Mouse (Mus musculus) brain, embryonic 18.5 days (tissue): Measurements from ENCODE around the gene Fcgr3.
"Not testable (repeated sequence)": the region's sequence is repeated elsewhere in the genome, so short reads cannot be mapped to it uniquely, and the experiment has no call there.

Experiments used
- DNase-seq: peaks from one replicate; pipeline ENCODE4 v3.0.0-alpha.2; 2012; ENCODE audit warnings: low read depth, low spot score

Gene Fcgr3

DNA sequence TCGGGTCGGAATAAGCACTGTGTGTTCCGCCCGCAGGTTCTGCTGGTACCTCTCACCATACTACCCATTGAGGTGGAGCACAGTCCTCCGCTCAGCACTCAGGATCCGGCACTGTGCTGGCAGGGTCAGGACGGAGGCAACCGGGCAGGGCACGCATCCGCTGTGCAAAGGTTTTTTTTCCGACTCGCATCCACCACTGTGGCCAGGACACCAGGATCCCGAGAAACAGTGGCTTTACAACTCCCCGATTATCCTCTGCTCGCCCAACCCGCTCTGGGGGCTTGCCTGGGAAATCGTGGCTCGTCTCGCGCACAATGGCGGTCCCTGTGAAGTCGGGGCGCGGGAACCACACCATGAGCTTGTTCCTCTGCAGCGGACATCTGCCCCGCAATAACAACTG lies 21.0 kb upstream of the Fcgr3 start:
- DNase-seq: no peak

- not testable (repeated sequence) for DNase-seq
These were observed 16.9 kb upstream of the Fcgr3 start for GRCm38 (mm10) chr1:171081512-171082231.

- not testable (repeated sequence) for DNase-seq
These were observed 15.1 kb upstream of the Fcgr3 start for GRCm38 (mm10) chr1:171079825-171080224.

DNA sequence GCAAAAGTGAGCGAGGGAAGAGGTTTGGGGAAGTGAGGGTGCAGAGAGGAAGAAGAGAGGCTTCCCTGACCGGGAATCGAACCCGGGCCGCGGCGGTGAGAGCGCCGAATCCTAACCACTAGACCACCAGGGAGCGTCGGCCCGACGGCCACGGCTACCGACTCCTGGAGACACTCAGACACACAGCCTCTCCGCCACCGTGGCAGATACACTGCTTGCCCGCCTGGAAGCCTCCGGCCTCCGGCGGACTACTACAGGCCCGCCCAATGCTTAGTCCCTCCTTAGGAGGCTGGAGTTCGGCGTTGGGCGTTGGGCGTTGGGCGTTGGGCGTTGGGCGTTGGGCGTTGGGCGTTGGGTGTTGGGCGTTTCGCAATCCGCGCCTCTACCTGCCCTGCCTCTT lies 14.6 kb upstream of the Fcgr3 start:
- not testable (repeated sequence) for DNase-seq

DNA sequence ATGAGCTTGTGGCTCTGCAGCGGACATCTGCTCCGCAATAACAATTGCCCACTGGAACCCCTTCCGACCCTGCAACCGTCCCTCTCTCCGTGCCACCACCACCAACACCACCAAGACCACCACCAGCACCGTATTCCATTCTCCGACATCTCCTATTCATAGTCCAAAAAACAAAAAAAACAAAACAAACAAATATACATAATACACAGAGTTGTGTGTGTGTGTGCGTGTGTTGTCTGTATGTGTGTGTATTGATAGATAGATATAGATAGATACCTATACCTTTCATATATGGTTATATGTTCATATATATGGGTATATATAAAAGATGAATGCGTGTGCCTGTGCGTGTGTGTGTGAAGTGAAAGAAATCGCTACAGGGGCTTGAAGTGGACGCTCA lies 13.7 kb upstream of the Fcgr3 start:
- DNase-seq: not testable (repeated sequence)

- DNase-seq: not testable (repeated sequence)
These were observed 13.2 kb upstream of the Fcgr3 start for GRCm38 (mm10) chr1:171077955-171078354.

- DNase-seq: not testable (repeated sequence)
These were observed 12.5 kb upstream of the Fcgr3 start for GRCm38 (mm10) chr1:171077192-171077591.

DNA sequence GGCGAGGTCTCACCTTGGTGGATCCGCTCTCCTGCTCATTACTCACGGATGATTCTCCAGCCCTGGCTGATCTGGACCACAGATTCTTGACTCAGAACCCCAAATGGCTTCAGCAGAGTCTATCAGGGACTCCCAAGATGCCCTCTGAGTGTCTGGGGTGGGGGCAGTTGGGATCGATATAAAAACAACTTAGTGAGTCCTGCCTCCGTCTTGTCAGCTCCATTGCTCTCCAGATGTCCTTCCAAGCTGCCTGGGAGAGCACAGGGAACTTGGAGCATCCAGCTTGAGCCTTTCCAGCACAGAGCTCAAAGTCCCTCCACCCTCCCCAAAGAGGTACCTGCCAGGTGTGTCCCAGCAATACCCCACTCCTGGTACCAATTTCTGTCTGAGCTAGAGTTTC lies 11.4 kb upstream of the Fcgr3 start:
- not testable (repeated sequence) for DNase-seq

DNA sequence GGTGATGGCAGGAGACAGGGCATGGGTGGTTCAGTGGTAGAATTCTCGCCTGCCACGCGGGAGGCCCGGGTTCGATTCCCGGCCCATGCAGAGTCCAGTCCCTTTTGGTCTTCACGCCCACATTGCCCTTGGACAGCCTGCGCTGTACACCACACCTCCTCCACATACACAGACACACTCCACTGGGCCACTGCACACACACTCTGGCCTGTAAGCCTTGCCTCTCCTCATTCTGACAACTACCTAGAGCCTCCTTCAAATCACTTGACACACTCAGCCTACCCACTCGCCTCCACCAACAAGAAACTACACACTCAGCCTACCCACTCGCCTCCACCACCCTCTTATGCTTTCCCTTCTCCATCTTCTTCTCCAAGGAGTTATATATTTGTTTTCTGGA lies 9.5 kb upstream of the Fcgr3 start:
- not testable (repeated sequence) for DNase-seq

GRCm38 (mm10) chr1:171072217-171072616 lies 7.5 kb upstream of the Fcgr3 start:
- not testable (repeated sequence) for DNase-seq

DNA sequence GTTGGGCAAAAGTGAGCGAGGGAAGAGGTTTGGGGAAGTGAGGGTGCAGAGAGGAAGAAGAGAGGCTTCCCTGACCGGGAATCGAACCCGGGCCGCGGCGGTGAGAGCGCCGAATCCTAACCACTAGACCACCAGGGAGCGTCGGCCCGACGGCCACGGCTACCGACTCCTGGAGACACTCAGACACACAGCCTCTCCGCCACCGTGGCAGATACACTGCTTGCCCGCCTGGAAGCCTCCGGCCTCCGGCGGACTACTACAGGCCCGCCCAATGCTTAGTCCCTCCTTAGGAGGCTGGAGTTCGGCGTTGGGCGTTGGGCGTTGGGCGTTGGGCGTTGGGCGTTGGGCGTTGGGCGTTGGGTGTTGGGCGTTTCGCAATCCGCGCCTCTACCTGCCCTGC lies 7.0 kb upstream of the Fcgr3 start:
- not testable (repeated sequence) for DNase-seq

DNA sequence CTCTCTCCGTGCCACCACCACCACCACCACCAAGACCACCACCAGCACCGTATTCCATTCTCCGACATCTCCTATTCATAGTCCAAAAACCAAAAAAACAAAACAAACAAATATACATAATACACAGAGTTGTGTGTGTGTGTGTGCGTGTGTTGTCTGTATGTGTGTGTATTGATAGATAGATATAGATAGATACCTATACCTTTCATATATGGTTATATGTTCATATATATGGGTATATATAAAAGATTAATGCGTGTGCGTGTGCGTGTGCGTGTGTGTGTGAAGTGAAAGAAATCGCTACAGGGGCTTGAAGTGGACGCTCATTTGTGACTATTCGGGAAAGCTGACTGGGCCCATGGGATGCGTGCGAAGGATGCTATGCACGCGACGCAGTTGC lies 6.1 kb upstream of the Fcgr3 start:
- not testable (repeated sequence) for DNase-seq

DNA sequence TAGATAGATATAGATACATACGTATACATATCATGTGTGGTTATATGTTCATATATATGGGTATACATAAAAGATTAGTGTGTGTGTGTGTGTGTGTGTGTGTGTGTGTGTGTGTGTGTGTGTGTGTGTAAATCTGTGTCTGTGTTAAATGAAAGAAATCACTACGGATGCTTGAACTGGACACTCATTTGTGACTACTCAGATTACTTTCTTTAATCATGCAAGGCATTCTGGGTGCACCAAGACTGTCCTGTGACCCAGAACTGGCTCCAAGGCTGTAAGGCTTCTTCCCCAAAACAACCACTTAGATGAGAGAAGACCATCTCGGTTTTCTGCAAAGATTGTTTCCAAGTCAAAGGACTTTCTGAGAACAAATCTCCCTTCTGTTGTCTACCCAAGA lies 4.8 kb upstream of the Fcgr3 start:
- DNase-seq: not testable (repeated sequence)

- not testable (repeated sequence) for DNase-seq
These were observed 3.2 kb upstream of the Fcgr3 start for GRCm38 (mm10) chr1:171067928-171068327.

DNA sequence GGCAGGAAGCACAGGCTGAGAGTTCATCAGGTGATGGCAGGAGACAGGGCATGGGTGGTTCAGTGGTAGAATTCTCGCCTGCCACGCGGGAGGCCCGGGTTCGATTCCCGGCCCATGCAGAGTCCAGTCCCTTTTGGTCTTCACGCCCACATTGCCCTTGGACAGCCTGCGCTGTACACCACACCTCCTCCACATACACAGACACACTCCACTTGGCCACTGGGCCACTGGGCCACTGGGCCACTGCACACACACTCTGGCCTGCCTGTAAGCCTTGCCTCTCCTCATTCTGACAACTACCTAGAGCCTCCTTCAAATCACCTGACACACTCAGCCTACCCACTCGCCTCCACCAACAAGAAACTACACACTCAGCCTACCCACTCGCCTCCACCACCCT lies 1.8 kb upstream of the Fcgr3 start:
- DNase-seq: not testable (repeated sequence)

- DNase-seq: not testable (repeated sequence)
These were observed 1.0 kb upstream of the Fcgr3 start for GRCm38 (mm10) chr1:171065768-171066167.

DNA sequence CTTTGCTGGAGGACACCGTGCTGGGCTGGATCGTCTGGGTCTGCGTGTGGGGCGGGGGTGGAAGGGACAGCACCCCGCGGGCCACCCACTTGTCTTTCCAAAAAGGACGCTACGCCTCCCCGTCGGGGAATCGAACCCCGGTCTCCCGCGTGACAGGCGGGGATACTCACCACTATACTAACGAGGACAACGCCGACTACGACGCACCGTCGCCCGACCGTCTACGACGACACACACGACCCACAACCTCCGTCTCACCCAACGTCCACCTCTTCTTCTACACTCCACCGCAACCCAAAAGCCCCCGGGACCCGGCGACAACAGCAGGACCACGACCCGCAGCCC lies 480 bp upstream of the Fcgr3 start:
- not testable (repeated sequence) for DNase-seq

GRCm38 (mm10) chr1:171063569-171064490 lies 905 bp downstream of the Fcgr3 start:
- not testable (repeated sequence) for DNase-seq

DNA sequence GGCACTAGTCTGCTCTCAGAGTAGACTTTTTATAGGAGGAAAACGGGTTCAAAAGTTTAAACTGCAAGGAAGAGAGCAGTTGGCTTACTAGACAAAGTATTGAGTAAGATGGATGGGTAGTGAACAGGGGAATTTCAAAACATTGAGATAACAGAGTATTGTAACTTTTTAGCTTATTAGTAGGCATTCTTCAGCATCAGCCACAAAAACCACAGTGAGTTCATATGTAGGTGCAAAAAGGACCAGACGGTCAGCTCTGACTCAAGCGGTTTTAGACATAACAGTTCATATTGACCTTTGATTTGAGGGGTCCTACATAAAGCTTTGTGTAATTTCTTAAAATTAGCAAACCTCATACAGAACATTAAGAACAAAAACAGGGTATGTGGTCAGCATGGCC lies 3.2 kb downstream of the Fcgr3 start:
- no peak for DNase-seq

GRCm38 (mm10) chr1:171060392-171060791 lies 4.3 kb downstream of the Fcgr3 start:
- DNase-seq: no peak

- no peak for DNase-seq
These were observed 5.5 kb downstream of the Fcgr3 start for GRCm38 (mm10) chr1:171059203-171059602.

- no peak for DNase-seq
These were observed 7.5 kb downstream of the Fcgr3 start for GRCm38 (mm10) chr1:171057253-171057652.

DNA sequence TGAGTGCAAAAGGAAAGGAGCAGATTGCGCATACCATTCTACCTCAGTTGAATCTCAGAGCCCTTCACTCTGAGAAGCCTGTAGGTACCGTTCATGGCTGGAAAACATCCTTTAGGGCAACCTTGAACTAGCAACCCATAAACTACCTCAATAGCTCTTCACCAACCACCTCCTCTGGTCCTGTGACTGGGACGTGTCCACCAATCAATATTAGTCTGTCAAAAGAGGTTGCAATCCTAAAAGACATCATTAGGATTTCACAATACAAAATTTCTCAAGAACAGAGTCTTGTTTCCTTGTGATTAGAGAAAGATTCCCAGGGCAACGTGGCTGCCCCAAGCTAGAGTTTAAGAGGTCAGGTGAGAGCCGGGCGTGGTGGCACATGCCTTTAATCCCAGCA lies 11.4 kb downstream of the Fcgr3 start:
- no peak for DNase-seq
